Mouse (Mus musculus): ENCODE measurements at regions not wholly inside any gene's neighbourhood (a gene's known extent, or its start where the extent isn't known, plus 50 kb on each side); places are given as distances from the start of the nearest gene placed in this dataset.

DNA sequence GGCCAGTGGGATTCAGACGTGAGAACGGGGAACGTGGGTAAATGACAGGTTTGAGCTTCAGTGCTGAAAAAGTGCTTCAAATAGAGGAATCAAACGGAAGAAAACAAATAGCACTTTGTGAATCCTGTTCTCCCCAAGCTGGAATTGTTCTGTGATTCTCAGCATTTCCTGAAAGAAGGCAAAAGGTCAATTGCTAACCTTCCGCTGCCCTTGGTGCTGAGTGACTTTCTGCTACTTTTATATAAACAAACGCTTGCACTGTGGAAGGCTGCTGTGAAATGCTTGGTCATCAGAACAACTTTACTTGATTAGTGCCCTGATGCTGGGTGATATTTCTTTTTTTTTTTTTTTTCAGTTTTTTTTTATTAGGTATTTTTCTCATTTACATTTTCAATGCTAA, 192.3 kb upstream of the Chl1 start:
- Histone ChIP-seq H3K9me3 (replicated peaks) (no peaks in the 10 kb centered on the region), H3K9ac (no peak overlapping the region), H3K4me3 (no peak overlapping the region), H3K4me1 (peaks cover 13% of the 10 kb centered on the region), H3K27ac (no peak overlapping the region), H3K4me2 (no peak overlapping the region), H3K36me3 (ENCODE audit: poor library complexity, severe bottlenecking) (no peaks in the 10 kb centered on the region), H3K27me3 (no peaks in the 10 kb centered on the region)
- 40% methylated on average over 6 of the region's 6 CpGs for WGBS
- ATAC-seq: no peak

DNA sequence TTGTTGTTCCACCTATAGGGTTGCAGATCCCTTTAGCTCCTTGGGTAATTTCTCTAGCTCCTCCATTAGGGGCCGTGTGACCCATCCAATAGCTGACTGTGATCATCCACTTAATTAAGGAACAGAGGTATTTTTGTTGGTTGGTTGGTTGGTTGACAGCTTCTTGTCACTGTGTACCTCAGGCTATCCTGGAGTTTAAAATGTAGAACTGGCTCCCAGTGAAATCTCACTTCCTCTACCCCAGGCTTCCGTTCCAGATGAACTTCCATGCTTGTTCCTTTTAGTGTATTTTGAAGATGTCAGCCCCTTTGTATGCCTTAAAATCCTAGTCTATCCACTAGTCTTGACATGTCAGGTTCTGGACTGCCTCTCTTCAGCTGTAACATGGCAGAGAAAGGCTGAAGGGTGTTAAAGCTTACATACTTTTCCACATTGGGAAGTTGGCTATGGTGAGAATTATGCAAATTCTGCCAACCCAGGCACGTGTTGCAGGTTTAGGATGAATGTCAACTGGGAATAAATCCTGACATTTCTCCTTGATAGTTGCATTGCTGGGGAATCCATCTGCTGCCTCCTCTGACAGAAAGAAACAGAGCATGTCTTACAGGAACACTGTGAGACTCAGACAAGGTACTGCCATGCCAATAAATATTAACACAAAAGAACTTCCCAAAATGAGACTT, 191.6 kb upstream of the Chl1 start:
- peak; percentile 49; the same call in 1 of the 2 replicates for ATAC-seq
- WGBS: 72% methylated on average over 3 of the region's 3 CpGs
- Histone ChIP-seq H3K4me1 (peaks cover 13% of the 10 kb centered on the region), H3K4me2 (no peak overlapping the region), H3K36me3 (ENCODE audit: poor library complexity, severe bottlenecking) (no peaks in the 10 kb centered on the region), H3K9me3 (replicated peaks) (no peaks in the 10 kb centered on the region), H3K4me3 (no peak overlapping the region), H3K9ac (no peak overlapping the region), H3K27me3 (no peaks in the 10 kb centered on the region), H3K27ac (no peak overlapping the region)

- Histone ChIP-seq H3K4me3 (no peak overlapping the region), H3K9ac (no peak overlapping the region), H3K27ac (peak overlapping the region; percentile 54; the same call in 1 of the 2 replicates), H3K36me3 (ENCODE audit: poor library complexity, severe bottlenecking) (no peaks in the 10 kb centered on the region), H3K27me3 (no peaks in the 10 kb centered on the region), H3K4me1 (peaks cover 13% of the 10 kb centered on the region), H3K9me3 (replicated peaks) (no peaks in the 10 kb centered on the region), H3K4me2 (no peak overlapping the region)
- ATAC-seq: no peak
- 82% methylated on average over 2 of the region's 2 CpGs for WGBS
These were observed 190.4 kb upstream of the Chl1 start for GRCm38 (mm10) chr6:103319964-103320363.

GRCm38 (mm10) chr6:103320550-103320949, 189.8 kb upstream of the Chl1 start:
- H3K9me3 ChIP-seq (replicated peaks): no peaks in the 10 kb centered on the region
- peak overlapping the region; percentile 20; the same call in 1 of the 2 replicates for H3K27ac ChIP-seq
- no peaks in the 10 kb centered on the region for H3K27me3 ChIP-seq
- H3K4me3 ChIP-seq: no peak overlapping the region
- H3K9ac ChIP-seq: no peak overlapping the region
- H3K36me3 ChIP-seq (ENCODE audit: poor library complexity, severe bottlenecking): no peaks in the 10 kb centered on the region
- peak; percentile 54 for ATAC-seq
- peaks cover 13% of the 10 kb centered on the region for H3K4me1 ChIP-seq
- no peak overlapping the region for H3K4me2 ChIP-seq
- 52% methylated on average over 4 of the region's 4 CpGs for WGBS

- H3K27ac ChIP-seq: no peak overlapping the region
- no peaks in the 10 kb centered on the region for H3K27me3 ChIP-seq
- H3K9me3 ChIP-seq (replicated peaks): no peaks in the 10 kb centered on the region
- 91% methylated on average over 2 of the region's 2 CpGs for WGBS
- peaks cover 13% of the 10 kb centered on the region for H3K4me1 ChIP-seq
- ATAC-seq: peak; percentile 45
- no peak overlapping the region for H3K4me2 ChIP-seq
- H3K4me3 ChIP-seq: no peak overlapping the region
- no peak overlapping the region for H3K9ac ChIP-seq
- no peaks in the 10 kb centered on the region for H3K36me3 ChIP-seq (ENCODE audit: poor library complexity, severe bottlenecking)
These were observed 189.3 kb upstream of the Chl1 start for GRCm38 (mm10) chr6:103321058-103321457.

DNA sequence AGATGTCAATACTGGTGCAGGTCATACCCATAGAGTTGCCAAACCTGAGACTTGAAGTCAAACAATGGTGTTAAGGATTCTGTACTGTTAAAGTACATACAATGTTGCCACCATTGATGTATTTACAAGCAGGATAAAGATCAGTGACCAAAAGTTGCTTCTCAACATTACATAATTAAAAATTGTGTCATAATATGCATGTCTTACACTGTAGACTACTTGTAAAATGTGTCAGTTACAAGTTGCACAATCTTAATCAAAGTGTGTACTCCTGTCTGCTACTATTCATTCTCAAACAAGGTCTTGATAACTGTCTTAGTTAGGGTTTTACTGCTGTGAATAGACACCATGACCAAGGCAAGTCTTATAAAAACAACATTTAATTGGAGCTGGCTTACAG, 187.9 kb upstream of the Chl1 start:
- ATAC-seq: no peak
- Histone ChIP-seq H3K4me3 (no peak overlapping the region), H3K9me3 (replicated peaks) (no peaks in the 10 kb centered on the region), H3K9ac (no peak overlapping the region), H3K27ac (no peak overlapping the region), H3K27me3 (no peaks in the 10 kb centered on the region), H3K4me2 (no peak overlapping the region), H3K36me3 (ENCODE audit: poor library complexity, severe bottlenecking) (no peaks in the 10 kb centered on the region), H3K4me1 (peaks cover 8% of the 10 kb centered on the region)

DNA sequence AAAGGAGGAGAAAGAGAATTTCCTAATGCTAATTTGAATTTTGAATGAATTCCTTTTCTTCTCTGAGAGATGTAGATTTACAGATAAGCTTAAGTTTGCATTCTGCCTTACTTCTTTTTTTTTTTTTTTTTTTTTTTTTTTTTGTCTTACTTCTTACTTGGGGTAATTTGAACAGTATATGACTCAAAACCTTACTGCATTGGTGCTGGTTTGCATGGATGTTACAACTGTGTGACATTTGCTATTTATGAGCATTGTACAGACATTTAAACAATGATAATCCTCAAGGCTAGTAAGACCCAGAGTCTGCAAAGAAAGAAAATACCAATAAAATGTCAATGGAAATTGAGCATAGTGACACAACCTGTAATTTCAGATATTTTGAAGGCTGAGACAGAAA, 174.7 kb upstream of the Chl1 start:
- Histone ChIP-seq H3K4me2 (no peak overlapping the region), H3K4me1 (peaks cover 5% of the 10 kb centered on the region; the same call in 1 of the 2 replicates), H3K36me3 (ENCODE audit: poor library complexity, severe bottlenecking) (no peaks in the 10 kb centered on the region), H3K9me3 (replicated peaks) (no peaks in the 10 kb centered on the region), H3K4me3 (no peak overlapping the region), H3K27me3 (no peaks in the 10 kb centered on the region), H3K27ac (no peak overlapping the region), H3K9ac (no peak overlapping the region)
- no peak for ATAC-seq

- Histone ChIP-seq H3K27me3 (no peaks in the 10 kb centered on the region), H3K36me3 (ENCODE audit: poor library complexity, severe bottlenecking) (no peaks in the 10 kb centered on the region), H3K9me3 (replicated peaks) (no peaks in the 10 kb centered on the region), H3K4me3 (no peak overlapping the region), H3K4me1 (peaks cover 5% of the 10 kb centered on the region; the same call in 1 of the 2 replicates), H3K9ac (no peak overlapping the region), H3K4me2 (no peak overlapping the region), H3K27ac (no peak overlapping the region)
- WGBS: 52% methylated on average over 7 of the region's 7 CpGs
- no peak for ATAC-seq
These were observed 170.2 kb upstream of the Chl1 start for GRCm38 (mm10) chr6:103339961-103340732.

GRCm38 (mm10) chr6:103343515-103343914, 166.9 kb upstream of the Chl1 start:
- Histone ChIP-seq H3K9me3 (replicated peaks) (no peaks in the 10 kb centered on the region), H3K4me3 (no peak overlapping the region), H3K36me3 (ENCODE audit: poor library complexity, severe bottlenecking) (no peaks in the 10 kb centered on the region), H3K9ac (no peak overlapping the region), H3K4me2 (no peak overlapping the region), H3K27me3 (no peaks in the 10 kb centered on the region), H3K4me1 (peaks cover 5% of the 10 kb centered on the region; the same call in 1 of the 2 replicates), H3K27ac (no peak overlapping the region)
- 63% methylated on average over 5 of the region's 5 CpGs for WGBS
- ATAC-seq: no peak

GRCm38 (mm10) chr6:103344413-103344812, 166.0 kb upstream of the Chl1 start:
- ATAC-seq: no peak
- 81% methylated on average over 2 of the region's 2 CpGs for WGBS
- Histone ChIP-seq H3K27ac (no peak overlapping the region), H3K27me3 (no peaks in the 10 kb centered on the region), H3K36me3 (ENCODE audit: poor library complexity, severe bottlenecking) (no peaks in the 10 kb centered on the region), H3K4me1 (peaks cover 5% of the 10 kb centered on the region; the same call in 1 of the 2 replicates), H3K4me2 (no peak overlapping the region), H3K9ac (no peak overlapping the region), H3K9me3 (replicated peaks) (no peaks in the 10 kb centered on the region), H3K4me3 (no peak overlapping the region)

GRCm38 (mm10) chr6:103345195-103345594, 165.2 kb upstream of the Chl1 start:
- Histone ChIP-seq H3K9ac (no peak overlapping the region), H3K27me3 (no peaks in the 10 kb centered on the region), H3K36me3 (ENCODE audit: poor library complexity, severe bottlenecking) (no peaks in the 10 kb centered on the region), H3K4me2 (no peak overlapping the region), H3K4me1 (peaks cover 2% of the 10 kb centered on the region; the same call in 1 of the 2 replicates), H3K4me3 (no peak overlapping the region), H3K9me3 (replicated peaks) (no peaks in the 10 kb centered on the region), H3K27ac (no peak overlapping the region)
- ATAC-seq: no peak
- WGBS: 85% methylated on average over 3 of the region's 3 CpGs

DNA sequence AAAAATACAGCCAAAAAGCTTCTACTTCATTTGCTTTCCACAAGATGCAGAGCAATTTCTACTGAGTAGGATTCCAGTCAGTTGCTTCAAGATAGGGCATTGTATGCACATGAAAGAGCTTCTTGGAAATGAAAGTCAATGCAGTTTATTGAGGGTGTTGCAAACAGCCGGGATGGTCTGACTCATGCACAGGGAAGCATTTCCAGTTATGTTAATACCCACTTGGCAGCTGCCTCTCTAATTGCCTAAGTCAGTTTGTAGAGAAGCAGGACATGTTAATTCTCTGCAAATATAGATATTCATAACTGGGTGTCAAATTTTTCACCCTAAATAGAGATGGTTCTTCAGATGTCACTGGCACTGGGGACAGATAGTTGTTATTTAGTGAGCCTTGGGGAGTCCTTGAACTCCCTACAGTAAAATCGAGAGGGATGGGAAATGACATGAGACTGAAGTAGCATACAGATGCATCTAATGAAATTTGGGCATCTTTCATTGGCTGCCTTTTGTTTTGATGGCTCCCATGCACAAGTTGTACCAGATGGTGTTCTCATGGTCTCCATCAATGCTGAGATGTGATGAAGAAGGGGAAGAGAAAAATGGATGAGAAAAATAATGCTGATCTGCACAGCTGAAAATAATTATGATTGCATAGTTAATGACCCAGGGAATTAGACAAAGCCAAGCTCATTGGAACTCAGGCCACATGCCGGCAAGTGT, 157.8 kb upstream of the Chl1 start:
- WGBS: 61% methylated on average over 3 of the region's 3 CpGs
- peak; percentile 43; the same call in 1 of the 2 replicates for ATAC-seq

More for the DNA sequence above, 157.8 kb upstream of the Chl1 start:
- no peaks in the 10 kb centered on the region for H3K36me3 ChIP-seq (ENCODE audit: poor library complexity, severe bottlenecking)
- H3K27ac ChIP-seq: no peak overlapping the region
- H3K9me3 ChIP-seq (replicated peaks): no peaks in the 10 kb centered on the region
- H3K27me3 ChIP-seq: no peaks in the 10 kb centered on the region
- no peak overlapping the region for H3K4me2 ChIP-seq
- H3K4me1 ChIP-seq: peaks cover 15% of the 10 kb centered on the region; the same call in 1 of the 2 replicates
- H3K4me3 ChIP-seq: no peak overlapping the region
- no peak overlapping the region for H3K9ac ChIP-seq
